Mouse (Mus musculus) heart, adult 2 months (tissue): ENCODE measurements at regions not wholly inside any gene's neighbourhood (a gene's known extent, or its start where the extent isn't known, plus 50 kb on each side); places are given as distances from the start of the nearest gene placed in this dataset.
"Not testable (repeated sequence)": the region's sequence is repeated elsewhere in the genome, so short reads cannot be mapped to it uniquely, and the experiment has no call there.

Experiments
- DNase-seq, 2 experiments: peaks; one replicate each; pipeline ENCODE4 v3.0.0; 2021
- H3K27ac ChIP-seq: fragments of 200-600 bp; 2 replicates; pipeline ENCODE4 v1.8.1; 2022
- H3K27me3 ChIP-seq: fragments of 200-500 bp; 2 replicates; pipeline ENCODE4 v1.6.1; 2012; ENCODE audit warnings: mild to moderate bottlenecking, low read length, inconsistent platforms, mixed read lengths; ENCODE audit not compliant: control insufficient read depth, insufficient read depth
- H3K36me3 ChIP-seq: fragments of 200-500 bp; 2 replicates; pipeline ENCODE4 v1.6.1; 2012; ENCODE audit warnings: low read length, inconsistent platforms; ENCODE audit not compliant: control insufficient read depth, insufficient read depth
- H3K4me1 ChIP-seq: fragments of 200-500 bp; 2 replicates; pipeline ENCODE4 v1.6.1; 2011; ENCODE audit warnings: low read length; ENCODE audit not compliant: control insufficient read depth, insufficient read depth
- H3K4me3 ChIP-seq: fragments of 200-600 bp; 2 replicates; pipeline ENCODE4 v1.8.1; 2022
- H3K79me2 ChIP-seq: fragments of 200-500 bp; replicated peaks from 2 replicates; pipeline ENCODE4 v1.6.1; 2012; ENCODE audit warnings: mild to moderate bottlenecking, inconsistent platforms, low read length, moderate library complexity, mixed read lengths; ENCODE audit not compliant: control insufficient read depth, insufficient read depth
- H3K9ac ChIP-seq: fragments of 200-500 bp; 2 replicates; pipeline ENCODE4 v1.6.1; 2012; ENCODE audit warnings: low read depth, mild to moderate bottlenecking, control low read depth, inconsistent platforms, low read length, mixed read lengths
- CTCF ChIP-seq: fragments of 200-600 bp; IDR thresholded peaks from 2 replicates; pipeline ENCODE4 v1.8.1; 2022; ENCODE audit warnings: antibody characterized with exemption, mild to moderate bottlenecking, moderate library complexity
- EP300 ChIP-seq: fragments of 200-500 bp; IDR thresholded peaks from 2 replicates; pipeline ENCODE4 v1.6.1; 2011; ENCODE audit warnings: low read depth, low read length, control low read depth; ENCODE audit not compliant: insufficient read depth
- POLR2A ChIP-seq: fragments of 200-500 bp; IDR thresholded peaks from 2 replicates; pipeline ENCODE4 v1.6.1; 2011; ENCODE audit warnings: mild to moderate bottlenecking, low read depth, low read length, control low read depth; ENCODE audit not compliant: insufficient read depth
- WGBS: fragments of 180-500 bp; shearing (Covaris S2); methylation state at CpG from one replicate; pipeline ENCODE4 v1.1.7; 2018; 5-methylcytosine and 5-hydroxymethylcytosine counted together
- intact Hi-C: fragments of 180-260 bp; cut with DNase I; formaldehyde crosslinking; loops from one replicate; pipeline ENCODE4 v1.15.1; 2025

- H3K27me3 ChIP-seq, result no peaks in the 10 kb centered on the region
- H3K36me3 ChIP-seq, result no peaks in the 10 kb centered on the region
- TF ChIP-seq CTCF, result no peak
- WGBS, result 73% methylated on average over 4 of the region's 4 CpGs
- H3K4me1 ChIP-seq, result no peaks in the 10 kb centered on the region
- no peak overlapping the region for H3K9ac ChIP-seq
- no peak overlapping the region for H3K27ac ChIP-seq
- no peak overlapping the region for H3K4me3 ChIP-seq
- intact Hi-C loops, result no loop called here
- no peak for DNase-seq
- no peaks in the 10 kb centered on the region for H3K79me2 ChIP-seq
Observed at GRCm38 (mm10) chr10:14875216-14875615, 157.2 kb upstream of the Gje1 start.

- H3K27me3 ChIP-seq, result no peaks in the 10 kb centered on the region
- no peak overlapping the region for H3K9ac ChIP-seq
- no peak overlapping the region for H3K27ac ChIP-seq
- TF ChIP-seq POLR2A (no peak), EP300 (no peak), CTCF (no peak)
- intact Hi-C loops, result no loop called here
- H3K4me3 ChIP-seq, result no peak overlapping the region
- H3K79me2 ChIP-seq, result no peaks in the 10 kb centered on the region
- no peaks in the 10 kb centered on the region for H3K36me3 ChIP-seq
- DNase-seq, result no peak
- 44% methylated on average over 3 of the region's 3 CpGs for WGBS
- H3K4me1 ChIP-seq, result no peaks in the 10 kb centered on the region
Observed at GRCm38 (mm10) chr10:14861241-14861640, 143.2 kb upstream of the Gje1 start.

- 73% methylated on average over 6 of the region's 6 CpGs for WGBS
- Histone ChIP-seq H3K36me3 (no peaks in the 10 kb centered on the region), H3K27me3 (no peaks in the 10 kb centered on the region), H3K9ac (no peak overlapping the region), H3K79me2 (no peaks in the 10 kb centered on the region), H3K27ac (no peak overlapping the region), H3K4me1 (no peaks in the 10 kb centered on the region), H3K4me3 (no peak overlapping the region)
- DNase-seq, result no peak
- intact Hi-C loops, result no loop called here
- no peak for TF ChIP-seq CTCF
- TF ChIP-seq POLR2A, result no peak
- TF ChIP-seq EP300, result no peak
Observed at GRCm38 (mm10) chr10:14860126-14860638, 142.2 kb upstream of the Gje1 start.

GRCm38 (mm10) chr10:14846601-14847000 lies 128.6 kb upstream of the Gje1 start:
- WGBS, result 68% methylated on average over 3 of the region's 3 CpGs
- H3K4me3 ChIP-seq, H3K4me1 ChIP-seq, H3K9ac ChIP-seq, intact Hi-C loops, H3K36me3 ChIP-seq, H3K79me2 ChIP-seq, H3K27me3 ChIP-seq, H3K27ac ChIP-seq: not testable (repeated sequence)
- peak; percentile 23 to 59 for DNase-seq

- H3K4me3 ChIP-seq, result no peak overlapping the region
- DNase-seq, result no peak
- no peaks in the 10 kb centered on the region for H3K27me3 ChIP-seq
- no peak overlapping the region for H3K27ac ChIP-seq
- no peaks in the 10 kb centered on the region for H3K4me1 ChIP-seq
- H3K36me3 ChIP-seq, result no peaks in the 10 kb centered on the region
- 57% methylated on average over 2 of the region's 2 CpGs for WGBS
- intact Hi-C loops, result no loop called here
- no peak overlapping the region for H3K9ac ChIP-seq
- TF ChIP-seq EP300 (no peak), CTCF (no peak), POLR2A (no peak)
- H3K79me2 ChIP-seq, result no peaks in the 10 kb centered on the region
Observed at GRCm38 (mm10) chr10:14845058-14845457, 127.0 kb upstream of the Gje1 start.
